Mouse (Mus musculus) liver, postnatal 0 days (tissue): ENCODE data around the gene Acoxl. TPM values are rescaled to one million over a fixed set of nuclear protein-coding genes. Genes with fewer than 3 reads are reported as not detected.
A peak's percentile ranks its signal among the peaks of the same experiment; 100 is the strongest.

Experiments used
- ATAC-seq: fragments of 200-750 bp; cut with Nextera tagmentation; 2 replicates; pipeline ENCODE4 v1.8.0; 2017; ENCODE audit warnings: mild to moderate bottlenecking, moderate library complexity
- DNase-seq: peaks from one replicate; pipeline ENCODE4 v3.0.0-alpha.2; 2016
- H3K27ac ChIP-seq: fragments of 300-500 bp; sonication (generic); 2 replicates; pipeline ENCODE4 v1.5.1; 2014; ENCODE audit warnings: antibody characterized with exemption, moderate library complexity, mild to moderate bottlenecking, low read depth
- H3K27me3 ChIP-seq: fragments of 300-500 bp; sonication (generic); 2 replicates; pipeline ENCODE4 v1.6.1; 2014; ENCODE audit warnings: low read length, control low read depth, mixed read lengths; ENCODE audit not compliant: insufficient read depth
- H3K36me3 ChIP-seq: fragments of 300-500 bp; sonication (generic); replicated peaks from 2 replicates; pipeline ENCODE4 v1.6.1; 2014; ENCODE audit warnings: mild to moderate bottlenecking, control low read depth, low read length, moderate library complexity, mixed read lengths; ENCODE audit not compliant: insufficient read depth
- H3K4me1 ChIP-seq: fragments of 300-500 bp; sonication (generic); 2 replicates; pipeline ENCODE4 v1.6.1; 2014; ENCODE audit warnings: antibody characterized with exemption, mild to moderate bottlenecking, control low read depth; ENCODE audit not compliant: insufficient read depth
- H3K4me2 ChIP-seq: fragments of 300-500 bp; sonication (generic); 2 replicates; pipeline ENCODE4 v1.6.1; 2014; ENCODE audit warnings: low read depth, mild to moderate bottlenecking, low read length, moderate library complexity, mixed read lengths
- H3K4me3 ChIP-seq: fragments of 300-500 bp; sonication (generic); 2 replicates; pipeline ENCODE4 v1.5.1; 2014; ENCODE audit warnings: low read depth, low read length
- H3K9ac ChIP-seq: fragments of 300-500 bp; sonication (generic); replicated peaks from 2 replicates; pipeline ENCODE4 v1.6.1; 2014; ENCODE audit warnings: mild to moderate bottlenecking, moderate library complexity
- H3K9me3 ChIP-seq: fragments of 300-500 bp; sonication (generic); 2 replicates; pipeline ENCODE4 v1.6.1; 2016; ENCODE audit warnings: mild to moderate bottlenecking, control low read depth, low read length, mixed read lengths
- CTCF ChIP-seq: sonication (generic); IDR thresholded peaks from 2 replicates; pipeline ENCODE4 v1.5.1; 2016; ENCODE audit warnings: antibody characterized with exemption, low read depth
- EP300 ChIP-seq: IDR thresholded peaks from 2 replicates; pipeline ENCODE4 v1.6.1; 2016; ENCODE audit warnings: antibody characterized with exemption, low read depth, mild to moderate bottlenecking
- WGBS: fragments of 180-500 bp; shearing (Covaris S2); extraction: QIAGEN DNeasy Blood & Tissue Kit; methylation state at CpG from one replicate; pipeline ENCODE4 v1.1.7; 2014; ENCODE audit not compliant: insufficient replicate concordance; 5-methylcytosine and 5-hydroxymethylcytosine counted together
- polyA plus RNA-seq: library from polyadenylated mRNA; unstranded; fragments of >200 nt; fragmentation: Nextera tagmentation; extraction: Ambion mirVana; gene quantifications from 2 replicates; pipeline ENCODE4 v1.2.1, GENCODE M21; 2015

The Acoxl gene
- polyA plus RNA-seq, 1 experiment from 2014 or later: 0.05 TPM

DNA sequence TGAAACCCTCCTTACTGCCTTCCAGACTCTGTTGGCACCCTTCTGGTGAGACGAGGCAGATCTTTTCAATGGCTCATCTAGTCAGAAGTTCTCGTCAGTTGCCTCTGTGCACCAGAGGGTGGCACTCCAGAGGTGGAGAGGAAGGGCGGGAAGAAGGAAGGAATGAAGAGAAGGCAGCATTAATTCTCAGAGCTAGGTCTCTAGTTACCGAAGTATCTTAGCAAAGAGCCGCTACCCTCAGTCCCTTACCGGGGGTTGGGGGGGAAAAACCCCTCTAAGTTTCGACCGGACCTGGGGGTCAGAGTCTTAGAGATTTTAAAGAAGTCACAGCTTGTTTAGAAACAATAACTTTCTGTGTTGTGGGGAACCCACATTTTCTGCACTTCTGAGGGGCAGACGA lies 283.8 kb downstream of the Acoxl start:
- WGBS: under 1% methylated on average over 9 of the region's 9 CpGs
- H3K36me3 ChIP-seq: no peaks in the 10 kb centered on the region
- no peak for ATAC-seq
- no peaks in the 10 kb centered on the region for H3K9me3 ChIP-seq
- DNase-seq: peak; percentile 62
- no peak overlapping the region for H3K9ac ChIP-seq
- no peak overlapping the region for H3K27ac ChIP-seq
- H3K4me2 ChIP-seq: peak overlapping the region; percentile 98
- peaks cover 27% of the 10 kb centered on the region for H3K27me3 ChIP-seq
- peak overlapping the region; percentile 79 for H3K4me3 ChIP-seq
- TF ChIP-seq EP300: no peak
- TF ChIP-seq CTCF: peak; percentile 88
- peaks cover 29% of the 10 kb centered on the region for H3K4me1 ChIP-seq

DNA sequence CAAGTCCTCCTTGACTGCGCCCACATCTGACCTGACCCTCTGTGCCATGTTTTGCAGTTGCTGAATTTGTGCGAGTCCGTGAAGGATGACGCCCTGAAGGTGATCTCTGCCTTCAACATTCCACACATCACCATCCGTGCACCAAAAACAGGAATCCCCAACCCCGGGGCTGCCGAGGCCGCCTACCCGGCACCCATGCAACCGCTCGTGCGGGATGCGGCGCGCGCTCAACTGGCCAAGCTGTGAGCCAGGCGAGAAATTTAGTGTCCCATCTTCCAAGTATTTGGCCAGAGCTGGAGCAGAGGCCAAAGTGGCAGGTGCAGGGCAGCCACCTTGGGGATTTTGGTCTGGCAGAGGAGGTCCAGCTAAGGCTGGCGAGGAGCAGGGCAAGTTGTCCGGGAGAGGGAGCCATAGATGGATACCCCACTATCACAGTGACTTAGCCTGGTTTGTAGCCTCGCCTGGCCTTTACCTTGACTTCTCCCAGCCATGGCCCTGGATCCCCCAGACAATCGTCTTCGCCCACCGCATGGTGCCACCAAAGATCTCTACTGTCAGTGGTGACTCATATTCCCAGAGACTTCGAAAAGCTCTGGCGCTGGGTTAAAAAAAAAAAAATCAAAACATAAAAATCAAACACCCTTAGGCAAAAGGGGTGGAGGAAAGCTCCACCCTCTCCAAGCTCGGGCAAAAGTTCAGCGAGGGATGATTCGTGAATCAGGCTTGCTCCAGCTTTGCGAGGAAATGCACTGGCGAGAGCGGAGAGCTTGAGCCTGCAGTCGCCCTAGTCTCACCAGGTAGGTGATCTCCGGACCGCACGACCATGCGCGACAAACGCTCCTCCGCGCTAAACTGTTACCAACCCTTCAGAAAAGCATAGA lies 284.5 kb downstream of the Acoxl start:
- Histone ChIP-seq H3K9me3 (no peaks in the 10 kb centered on the region), H3K4me2 (peak overlapping the region; percentile 98), H3K27ac (no peak overlapping the region), H3K4me1 (peaks cover 31% of the 10 kb centered on the region), H3K9ac (0 out of 2 replicates have a peak overlapping the region, but pooled peaks have one; percentile 1), H3K27me3 (peaks cover 27% of the 10 kb centered on the region), H3K4me3 (peak overlapping the region; percentile 79), H3K36me3 (no peaks in the 10 kb centered on the region)
- no peak for DNase-seq
- peak; percentile 46; the same call in 1 of the 2 replicates for TF ChIP-seq CTCF
- TF ChIP-seq EP300: no peak
- no peak for ATAC-seq
- 4% methylated on average over 40 of the region's 40 CpGs for WGBS

DNA sequence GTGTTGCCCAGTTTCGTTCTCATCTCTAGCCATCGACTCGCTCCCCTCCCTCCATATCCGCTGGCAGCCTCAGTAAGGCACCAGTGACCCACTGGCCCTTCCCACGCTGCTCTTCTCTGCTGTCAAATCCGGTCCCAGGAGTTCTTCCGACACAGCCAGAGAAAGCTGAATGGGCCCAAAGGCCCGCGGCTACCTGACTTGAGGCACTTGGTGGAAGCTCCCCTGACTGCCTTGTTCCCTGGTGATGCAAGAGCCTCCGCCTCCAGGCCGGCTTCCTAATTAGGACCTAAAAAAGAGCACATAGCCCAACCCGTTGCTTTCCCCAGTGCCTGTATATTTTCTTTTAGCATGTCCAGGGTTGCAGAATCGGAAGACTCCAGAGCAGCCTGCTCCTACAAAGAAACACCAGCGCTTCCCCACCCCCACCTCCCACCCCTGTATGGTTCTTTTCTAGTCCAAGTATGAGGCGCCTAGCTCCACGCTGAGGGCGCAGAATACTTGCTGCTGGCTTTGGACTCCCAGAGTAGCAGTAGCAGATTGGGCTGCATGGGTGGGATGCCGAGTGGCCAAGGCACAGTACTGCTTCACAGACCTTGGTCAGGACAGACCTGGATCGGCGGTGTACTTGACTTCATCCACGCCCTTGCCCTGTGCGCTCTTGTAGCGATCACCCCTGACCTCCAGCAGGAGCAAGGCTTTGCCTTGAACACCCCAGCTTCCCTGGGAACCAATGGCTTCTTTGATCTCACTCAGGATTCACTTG lies 285.4 kb downstream of the Acoxl start:
- H3K9ac ChIP-seq: 0 out of 2 replicates have a peak overlapping the region, but pooled peaks have one; percentile 1
- peak overlapping the region; percentile 79 for H3K4me3 ChIP-seq
- peaks cover 27% of the 10 kb centered on the region for H3K27me3 ChIP-seq
- no peaks in the 10 kb centered on the region for H3K9me3 ChIP-seq
- peak; percentile 31 for DNase-seq
- H3K27ac ChIP-seq: no peak overlapping the region
- H3K4me2 ChIP-seq: peak overlapping the region; percentile 98
- no peak for TF ChIP-seq CTCF
- no peak for TF ChIP-seq EP300
- peaks cover 5% of the 10 kb centered on the region for H3K36me3 ChIP-seq
- H3K4me1 ChIP-seq: peaks cover 35% of the 10 kb centered on the region
- 6% methylated on average over 23 of the region's 23 CpGs for WGBS
- no peak for ATAC-seq

DNA sequence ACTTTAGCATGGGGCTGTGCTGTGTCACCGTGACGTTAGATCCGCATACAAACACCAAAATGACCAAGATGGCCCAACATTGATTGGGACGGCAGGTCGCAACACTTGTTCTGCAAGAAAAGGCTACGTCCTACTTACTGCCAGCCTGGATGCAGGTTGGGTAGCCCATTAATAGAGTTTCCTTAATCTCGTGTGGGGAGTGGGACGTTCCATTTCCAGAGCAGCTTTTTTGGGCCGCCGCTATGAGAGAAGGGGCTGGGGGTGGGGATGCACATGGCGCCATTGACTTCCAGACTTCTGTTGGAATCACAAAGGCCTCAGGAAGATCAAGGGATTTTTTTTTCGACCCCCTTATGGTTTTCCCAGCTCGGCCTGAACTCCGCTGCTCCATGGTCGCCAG lies 286.0 kb downstream of the Acoxl start:
- WGBS: 8% methylated on average over 15 of the region's 15 CpGs
- Histone ChIP-seq H3K4me2 (peak overlapping the region; percentile 98), H3K27me3 (peaks cover 27% of the 10 kb centered on the region), H3K4me3 (peak overlapping the region; percentile 79), H3K4me1 (peaks cover 35% of the 10 kb centered on the region), H3K36me3 (peaks cover 7% of the 10 kb centered on the region), H3K9me3 (no peaks in the 10 kb centered on the region), H3K9ac (no peak overlapping the region), H3K27ac (no peak overlapping the region)
- no peak for DNase-seq
- no peak for TF ChIP-seq EP300
- ATAC-seq: no peak

DNA sequence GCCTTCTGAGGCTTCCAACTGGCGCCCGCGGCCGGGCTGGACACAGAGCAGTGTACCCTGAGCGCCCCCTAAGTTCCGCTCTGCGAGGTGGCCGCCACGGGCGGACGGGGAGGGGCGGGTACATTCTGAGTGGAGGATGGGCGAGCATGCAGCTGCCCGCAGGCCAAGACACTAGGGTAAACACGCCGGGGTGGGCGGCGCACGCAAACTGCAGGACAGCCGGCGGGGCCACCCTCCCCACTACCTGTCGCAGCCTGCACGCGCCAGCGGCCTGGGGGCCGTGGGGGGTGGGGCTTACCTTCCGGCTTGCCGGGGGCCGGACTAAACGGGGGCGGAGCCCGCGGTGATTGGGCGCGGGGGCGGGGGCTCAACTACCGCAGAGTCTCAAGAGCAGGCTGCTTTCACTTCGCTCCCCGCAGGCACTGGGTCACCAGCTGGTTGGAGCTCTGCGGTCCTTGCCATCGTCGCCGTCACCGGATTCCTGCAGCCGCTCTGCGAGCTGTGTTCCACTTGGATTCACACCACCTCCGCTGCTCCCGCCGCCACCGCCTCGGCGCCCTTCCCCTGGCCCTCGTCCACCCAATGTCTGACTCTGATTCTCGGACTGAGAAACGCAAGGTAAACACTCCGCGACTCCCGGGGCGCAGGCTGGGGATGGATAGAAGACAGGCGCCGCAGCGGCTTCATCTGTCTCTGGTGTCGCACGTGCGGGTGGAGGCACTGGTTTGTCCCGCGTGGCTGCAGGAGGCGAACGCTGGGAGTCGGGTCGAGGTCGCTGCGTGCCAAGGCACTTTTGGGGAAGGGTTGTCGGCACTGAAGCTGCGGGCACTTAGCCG lies 287.2 kb downstream of the Acoxl start, which contains the start of gene Bcl2l11:
Bcl2l11 (plus strand) TSS at position 404 of the 836 bp plus-strand sequence.
- peak within 1 kb of the TSS; percentile 79 for H3K4me3 ChIP-seq
- H3K9ac ChIP-seq: peak within 1 kb of the TSS; percentile 75
- TF ChIP-seq EP300: no peak
- TF ChIP-seq CTCF: peak; percentile 74
- peak within 1 kb of the TSS; percentile 98 for H3K4me2 ChIP-seq
- peaks cover 35% of the 10 kb centered on the region for H3K4me1 ChIP-seq
- WGBS: 1% methylated on average over 74 of the region's 76 CpGs
- peak; percentile 95 for DNase-seq
- H3K27ac ChIP-seq: peak within 1 kb of the TSS; percentile 88
- peak; percentile 75 for ATAC-seq
- H3K9me3 ChIP-seq: no peaks in the 10 kb centered on the region
- H3K36me3 ChIP-seq: peaks cover 10% of the 10 kb centered on the region
- H3K27me3 ChIP-seq: peaks cover 27% of the 10 kb centered on the region
